Mouse (Mus musculus): ENCODE measurements around the gene Maco1. TPM values are rescaled to one million over a fixed set of nuclear protein-coding genes. Genes with fewer than 3 reads are reported as not detected.
"Not testable (repeated sequence)": the region's sequence is repeated elsewhere in the genome, so short reads cannot be mapped to it uniquely, and the experiment has no call there.

Maco1 gene
- polyA plus RNA-seq, 1 experiment from 2014 or later: 21.7 TPM

GRCm38 (mm10) chr4:134814229-134814571, 38.9 kb downstream of the Maco1 start:
- Histone ChIP-seq H3K27ac (no peak overlapping the region), H3K79me2 (ENCODE audit: inconsistent target) (no peaks in the 10 kb centered on the region), H3K4me3 (ENCODE audit: inconsistent target) (no peak overlapping the region), H3K36me3 (ENCODE audit: inconsistent target) (peaks cover 18% of the 10 kb centered on the region)
- WGBS (ENCODE audit: missing documents): 100% methylated on average over 4 of the region's 4 CpGs

GRCm38 (mm10) chr4:134813406-134814228, 39.5 kb downstream of the Maco1 start:
- no peak overlapping the region for H3K4me3 ChIP-seq (ENCODE audit: inconsistent target)
- 95% methylated on average over 17 of the region's 17 CpGs for WGBS (ENCODE audit: missing documents)
- no peaks in the 10 kb centered on the region for H3K79me2 ChIP-seq (ENCODE audit: inconsistent target)
- H3K36me3 ChIP-seq (ENCODE audit: inconsistent target): peaks cover 24% of the 10 kb centered on the region
- no peak overlapping the region for H3K27ac ChIP-seq

GRCm38 (mm10) chr4:134804765-134805164, 48.4 kb downstream of the Maco1 start:
- H3K27ac ChIP-seq: no peak overlapping the region
- peaks cover 39% of the 10 kb centered on the region for H3K36me3 ChIP-seq (ENCODE audit: inconsistent target)
- 75% methylated on average over 5 of the region's 5 CpGs for WGBS (ENCODE audit: missing documents)
- H3K4me3 ChIP-seq (ENCODE audit: inconsistent target): no peak overlapping the region
- H3K79me2 ChIP-seq (ENCODE audit: inconsistent target): no peaks in the 10 kb centered on the region

GRCm38 (mm10) chr4:134802765-134803164, 50.4 kb downstream of the Maco1 start:
- no peak overlapping the region for H3K27ac ChIP-seq
- no peaks in the 10 kb centered on the region for H3K79me2 ChIP-seq (ENCODE audit: inconsistent target)
- 87% methylated on average over 3 of the region's 3 CpGs for WGBS (ENCODE audit: missing documents)
- peaks cover 23% of the 10 kb centered on the region for H3K36me3 ChIP-seq (ENCODE audit: inconsistent target)
- no peak overlapping the region for H3K4me3 ChIP-seq (ENCODE audit: inconsistent target)

- no peaks in the 10 kb centered on the region for H3K79me2 ChIP-seq (ENCODE audit: inconsistent target)
- WGBS (ENCODE audit: missing documents): 94% methylated on average over 10 of the region's 10 CpGs
- H3K27ac ChIP-seq: no peak overlapping the region
- H3K4me3 ChIP-seq (ENCODE audit: inconsistent target): no peak overlapping the region
- H3K36me3 ChIP-seq (ENCODE audit: inconsistent target): peaks cover 23% of the 10 kb centered on the region
Measured at GRCm38 (mm10) chr4:134802155-134802554, 51.0 kb downstream of the Maco1 start.

- Histone ChIP-seq H3K36me3 (ENCODE audit: inconsistent target) (peaks cover 13% of the 10 kb centered on the region), H3K27ac (no peak overlapping the region), H3K79me2 (ENCODE audit: inconsistent target) (no peaks in the 10 kb centered on the region), H3K4me3 (ENCODE audit: inconsistent target) (no peak overlapping the region)
- 91% methylated on average over 10 of the region's 10 CpGs for WGBS (ENCODE audit: missing documents)
Measured at GRCm38 (mm10) chr4:134800693-134801092, 52.5 kb downstream of the Maco1 start.

GRCm38 (mm10) chr4:134800098-134800497, 53.0 kb downstream of the Maco1 start:
- peaks cover 7% of the 10 kb centered on the region; the same call in 1 of the 2 replicates for H3K36me3 ChIP-seq (ENCODE audit: inconsistent target)
- no peaks in the 10 kb centered on the region for H3K79me2 ChIP-seq (ENCODE audit: inconsistent target)
- H3K4me3 ChIP-seq (ENCODE audit: inconsistent target): no peak overlapping the region
- no peak overlapping the region for H3K27ac ChIP-seq
- 88% methylated on average over 8 of the region's 8 CpGs for WGBS (ENCODE audit: missing documents)

- H3K4me3 ChIP-seq (ENCODE audit: inconsistent target): no peak overlapping the region
- no peaks in the 10 kb centered on the region; the same call in 1 of the 2 replicates for H3K36me3 ChIP-seq (ENCODE audit: inconsistent target)
- H3K27ac ChIP-seq: no peak overlapping the region
- no peaks in the 10 kb centered on the region for H3K79me2 ChIP-seq (ENCODE audit: inconsistent target)
- 3% methylated on average over 4 of the region's 4 CpGs for WGBS (ENCODE audit: missing documents)
Measured at GRCm38 (mm10) chr4:134799272-134799671, 53.9 kb downstream of the Maco1 start.

GRCm38 (mm10) chr4:134798861-134799260, 54.3 kb downstream of the Maco1 start:
- 74% methylated on average over 3 of the region's 3 CpGs for WGBS (ENCODE audit: missing documents)
- H3K4me3 ChIP-seq (ENCODE audit: inconsistent target): no peak overlapping the region
- H3K79me2 ChIP-seq (ENCODE audit: inconsistent target): no peaks in the 10 kb centered on the region
- no peaks in the 10 kb centered on the region for H3K36me3 ChIP-seq (ENCODE audit: inconsistent target)
- H3K27ac ChIP-seq: no peak overlapping the region

GRCm38 (mm10) chr4:134797621-134798020, 55.5 kb downstream of the Maco1 start:
- 68% methylated on average over 6 of the region's 6 CpGs for WGBS (ENCODE audit: missing documents)
- Histone ChIP-seq H3K36me3 (ENCODE audit: inconsistent target) (no peaks in the 10 kb centered on the region), H3K27ac (no peak overlapping the region), H3K4me3 (ENCODE audit: inconsistent target) (no peak overlapping the region), H3K79me2 (ENCODE audit: inconsistent target) (no peaks in the 10 kb centered on the region)

GRCm38 (mm10) chr4:134796581-134797361, 56.4 kb downstream of the Maco1 start:
- WGBS (ENCODE audit: missing documents): 51% methylated on average over 7 of the region's 7 CpGs

GRCm38 (mm10) chr4:134795819-134796485, 57.2 kb downstream of the Maco1 start:
- Histone ChIP-seq H3K36me3 (ENCODE audit: inconsistent target) (no peaks in the 10 kb centered on the region), H3K27ac (no peak overlapping the region), H3K4me3 (ENCODE audit: inconsistent target) (no peak overlapping the region), H3K79me2 (ENCODE audit: inconsistent target) (no peaks in the 10 kb centered on the region)
- 86% methylated on average over 5 of the region's 5 CpGs for WGBS (ENCODE audit: missing documents)

More at GRCm38 (mm10) chr4:134796581-134797361, 56.4 kb downstream of the Maco1 start:
- Histone ChIP-seq H3K27ac (no peak overlapping the region), H3K4me3 (ENCODE audit: inconsistent target) (no peak overlapping the region), H3K79me2 (ENCODE audit: inconsistent target) (no peaks in the 10 kb centered on the region), H3K36me3 (ENCODE audit: inconsistent target) (no peaks in the 10 kb centered on the region)

- H3K27ac ChIP-seq; H3K4me3 ChIP-seq (ENCODE audit: inconsistent target); H3K79me2 ChIP-seq (ENCODE audit: inconsistent target); H3K36me3 ChIP-seq (ENCODE audit: inconsistent target): not testable (repeated sequence)
Measured at GRCm38 (mm10) chr4:134794959-134795358, 58.2 kb downstream of the Maco1 start.

GRCm38 (mm10) chr4:134793213-134793956, 59.8 kb downstream of the Maco1 start:
- Histone ChIP-seq H3K4me3 (ENCODE audit: inconsistent target) (no peak overlapping the region), H3K79me2 (ENCODE audit: inconsistent target) (no peaks in the 10 kb centered on the region), H3K27ac (no peak overlapping the region), H3K36me3 (ENCODE audit: inconsistent target) (no peaks in the 10 kb centered on the region)
- WGBS (ENCODE audit: missing documents): 39% methylated on average over 10 of the region's 10 CpGs

Measured in macrophage (primary cell).